Mouse (Mus musculus) erythroblast, embryonic 14.5 days (primary cell): ENCODE data around the gene Car10.

Experiments
- GATA1 ChIP-seq: IDR thresholded peaks from 2 replicates; pipeline ENCODE4 v1.6.1; 2012; ENCODE audit warnings: low read length, inconsistent platforms, mixed read lengths
- TAL1 ChIP-seq: IDR thresholded peaks from 3 replicates; pipeline ENCODE4 v1.6.1; 2012; ENCODE audit warnings: low read length, inconsistent platforms, mixed read lengths

DNA sequence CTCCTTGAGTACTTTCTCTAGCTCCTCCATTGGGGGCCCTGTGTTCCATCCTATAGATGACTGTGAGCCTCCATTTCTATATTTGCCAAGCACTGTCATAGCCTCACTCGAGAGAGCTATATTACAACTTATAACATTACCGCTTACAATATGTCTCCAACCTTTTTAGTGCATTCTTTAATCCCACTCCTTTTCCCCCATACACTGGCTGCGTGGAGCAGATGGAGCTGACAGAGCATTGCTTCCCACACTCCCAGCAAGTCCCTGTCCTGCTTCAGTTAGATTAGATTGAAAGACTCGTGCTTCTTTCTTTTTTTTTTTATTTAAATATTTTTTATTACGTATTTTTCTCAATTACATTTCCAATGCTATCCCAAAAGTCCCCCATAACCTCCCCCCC lies 310.2 kb downstream of the Car10 start:
- TF ChIP-seq GATA1 (no peak), TAL1 (no peak)
